Mouse (Mus musculus): ENCODE measurements at regions not wholly inside any gene's neighbourhood (a gene's known extent, or its start where the extent isn't known, plus 50 kb on each side); places are given as distances from the start of the nearest gene placed in this dataset.

- peak; percentile 21 for DNase-seq (ENCODE audit: low read depth, low spot score)
These were observed 116.2 kb upstream of the Tex13c3 start for GRCm38 (mm10) chrX:19597302-19597701.

GRCm38 (mm10) chrX:19555944-19556343 lies 74.8 kb upstream of the Tex13c3 start:
- peak; percentile 29 for DNase-seq (ENCODE audit: low read depth, low spot score)
